Mouse (Mus musculus) intestine, embryonic 15.5 days (tissue): ENCODE data around the gene Glt6d1. TPM values are rescaled to one million over a fixed set of nuclear protein-coding genes. Genes with fewer than 3 reads are reported as not detected.
A peak's percentile ranks its signal among the peaks of the same experiment; 100 is the strongest.
"Not testable (repeated sequence)": the region's sequence is repeated elsewhere in the genome, so short reads cannot be mapped to it uniquely, and the experiment has no call there.

Experiments used
- ATAC-seq: fragments of 200-750 bp; cut with Nextera tagmentation; 2 replicates; pipeline ENCODE4 v1.8.0; 2017; ENCODE audit warnings: moderate TSS enrichment, moderate library complexity
- H3K27ac ChIP-seq: fragments of 300-500 bp; sonication (generic); 2 replicates; pipeline ENCODE4 v1.5.1; 2015; ENCODE audit warnings: mild to moderate bottlenecking, inconsistent platforms
- H3K27me3 ChIP-seq: fragments of 300-500 bp; sonication (generic); replicated peaks from 2 replicates; pipeline ENCODE4 v1.6.1; 2015; ENCODE audit warnings: inconsistent platforms
- H3K36me3 ChIP-seq: fragments of 300-500 bp; sonication (generic); 2 replicates; pipeline ENCODE4 v1.6.1; 2015; ENCODE audit warnings: inconsistent platforms
- H3K4me1 ChIP-seq: fragments of 300-500 bp; sonication (generic); replicated peaks from 2 replicates; pipeline ENCODE4 v1.6.1; 2015; ENCODE audit warnings: inconsistent platforms
- H3K4me2 ChIP-seq: fragments of 300-500 bp; sonication (generic); replicated peaks from 2 replicates; pipeline ENCODE4 v1.6.1; 2015; ENCODE audit warnings: mild to moderate bottlenecking, inconsistent platforms
- H3K4me3 ChIP-seq: fragments of 300-500 bp; sonication (generic); replicated peaks from 2 replicates; pipeline ENCODE4 v1.5.1; 2015; ENCODE audit warnings: inconsistent platforms
- H3K9ac ChIP-seq: fragments of 300-500 bp; sonication (generic); 2 replicates; pipeline ENCODE4 v1.6.1; 2015; ENCODE audit warnings: inconsistent platforms
- H3K9me3 ChIP-seq: fragments of 300-500 bp; sonication (generic); 2 replicates; pipeline ENCODE4 v1.6.1; 2016; ENCODE audit warnings: inconsistent platforms
- WGBS: fragments of 180-500 bp; shearing (Covaris S2); methylation state at CpG from one replicate; pipeline ENCODE4 v1.1.7; 2015; 5-methylcytosine and 5-hydroxymethylcytosine counted together
- polyA plus RNA-seq: library from polyadenylated mRNA; unstranded; fragments of >200 nt; fragmentation: Nextera tagmentation; extraction: Ambion mirVana; gene quantifications from 2 replicates; pipeline ENCODE4 v1.2.1, GENCODE M21; 2015

Gene Glt6d1
- polyA plus RNA-seq = not detected in 2 replicates

DNA sequence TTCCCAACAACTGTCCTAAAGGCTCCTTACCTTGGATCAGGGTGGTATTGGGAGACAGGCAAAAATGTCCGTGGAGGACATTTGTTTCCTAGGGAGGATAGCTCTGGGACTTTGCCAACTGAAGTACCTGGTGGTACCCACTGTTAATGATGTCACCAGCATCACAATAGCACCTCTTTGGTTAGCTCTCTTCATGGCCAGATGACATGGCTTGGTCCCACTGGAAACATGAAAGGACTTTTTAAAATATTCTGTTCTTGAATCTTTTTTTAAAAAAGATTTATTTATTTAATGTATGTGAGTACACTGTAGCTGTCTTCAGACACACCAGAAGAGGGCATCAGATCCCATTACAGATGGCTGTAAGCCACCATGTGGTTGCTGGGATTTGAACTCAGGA lies at the start of gene Glt6d1:
Gene Glt6d1, minus strand, starts transcription at position 101 of the 400 bp plus-strand sequence.
- not testable (repeated sequence) for H3K4me3 ChIP-seq, H3K4me2 ChIP-seq, H3K4me1 ChIP-seq, H3K9me3 ChIP-seq, ATAC-seq, H3K9ac ChIP-seq, H3K27ac ChIP-seq, H3K36me3 ChIP-seq, H3K27me3 ChIP-seq
- WGBS = 58% methylated on average over 1 of the region's 1 CpGs

DNA sequence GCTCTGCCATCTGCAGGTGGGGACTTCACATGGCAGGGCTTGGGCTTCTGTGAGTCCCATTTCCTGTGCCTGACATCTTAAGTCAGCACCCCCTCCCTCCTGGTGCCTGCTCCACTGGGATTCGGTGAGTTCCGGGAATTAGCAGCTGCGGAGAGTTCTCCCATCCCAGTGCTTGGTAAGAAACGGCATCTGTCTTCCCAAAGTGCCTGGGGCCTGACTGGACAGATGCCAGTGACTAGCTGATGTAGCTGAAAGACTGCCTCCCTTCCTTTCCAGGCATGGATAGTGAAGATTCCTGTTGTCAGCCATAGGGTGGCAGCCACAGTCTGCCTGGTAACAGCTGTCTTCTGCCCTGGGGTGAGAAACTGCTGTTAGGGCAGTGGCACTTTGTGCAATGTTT lies 49.8 kb upstream of the Glt6d1 start:
- Histone ChIP-seq H3K9me3 (no peaks in the 10 kb centered on the region), H3K4me2 (no peak overlapping the region), H3K36me3 (no peaks in the 10 kb centered on the region), H3K9ac (no peak overlapping the region), H3K4me1 (peaks cover 13% of the 10 kb centered on the region), H3K4me3 (no peak overlapping the region), H3K27ac (no peak overlapping the region), H3K27me3 (peaks cover 23% of the 10 kb centered on the region)
- no peak for ATAC-seq
- WGBS = 17% methylated on average over 4 of the region's 4 CpGs

DNA sequence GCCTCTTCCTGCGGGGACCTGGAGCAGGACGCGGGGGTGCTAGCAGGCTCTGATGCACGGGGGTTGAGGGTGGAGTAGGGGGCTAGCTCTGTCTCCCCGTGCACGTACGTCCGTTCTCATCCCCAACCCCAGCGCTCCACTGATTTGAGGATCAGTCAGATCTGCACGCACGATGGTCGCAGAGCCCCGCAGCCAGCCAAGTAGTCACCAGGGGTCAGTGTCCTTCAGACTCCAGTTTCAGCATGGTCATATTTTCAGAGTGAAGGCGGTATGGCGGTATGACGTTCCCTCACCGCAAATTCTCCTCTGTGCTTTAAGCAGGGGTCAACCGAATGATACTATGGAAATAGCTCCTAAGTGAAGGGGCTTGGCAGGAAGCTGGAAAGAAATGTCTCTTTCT lies 48.6 kb upstream of the Glt6d1 start:
- 0 out of 2 replicates have a peak, but pooled peaks have one; percentile 12 for ATAC-seq
- H3K9me3 ChIP-seq = no peaks in the 10 kb centered on the region
- H3K4me3 ChIP-seq = peak overlapping the region; percentile 48
- no peak overlapping the region for H3K27ac ChIP-seq
- peaks cover 23% of the 10 kb centered on the region for H3K27me3 ChIP-seq
- WGBS = 7% methylated on average over 18 of the region's 18 CpGs
- H3K4me2 ChIP-seq = peak overlapping the region; percentile 97
- peaks cover 13% of the 10 kb centered on the region for H3K4me1 ChIP-seq
- H3K9ac ChIP-seq = no peak overlapping the region
- H3K36me3 ChIP-seq = no peaks in the 10 kb centered on the region

DNA sequence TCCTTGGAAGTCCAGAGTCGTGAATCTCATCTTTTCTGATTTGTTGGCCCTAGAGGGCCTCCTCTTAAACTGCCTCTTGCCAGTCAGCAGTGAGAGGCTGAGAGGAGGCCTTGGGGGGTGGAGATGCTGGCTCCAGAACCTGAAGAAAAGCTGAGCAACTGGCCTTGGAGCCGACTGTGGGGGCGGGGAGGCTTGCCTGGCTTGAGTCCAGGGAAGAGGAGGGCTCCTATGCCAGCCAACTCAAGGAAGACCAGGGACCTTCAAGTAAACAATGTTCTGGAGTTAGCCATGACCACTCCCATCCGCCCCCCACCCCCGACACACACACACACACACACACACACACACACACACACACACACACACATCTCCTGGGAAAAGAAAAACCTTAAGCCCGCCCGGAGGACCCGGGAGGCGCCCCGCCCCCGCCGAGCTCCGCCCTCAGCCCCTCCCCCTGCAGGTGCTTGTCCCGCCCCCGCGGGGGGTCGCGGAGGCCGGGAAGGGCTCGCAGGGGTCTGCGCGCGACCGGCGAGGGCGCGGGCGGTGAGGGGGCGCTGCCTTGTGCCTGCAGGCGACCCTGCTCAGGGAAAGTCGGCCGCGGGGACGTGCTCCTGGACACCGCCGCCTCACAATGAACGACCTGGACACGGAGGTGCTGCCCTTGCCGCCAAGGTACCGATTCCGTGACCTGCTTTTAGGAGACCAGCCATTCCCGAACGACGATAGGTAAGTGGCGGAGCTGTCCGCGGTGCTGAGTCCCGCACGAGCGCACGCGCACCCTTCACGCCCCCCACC lies 47.9 kb upstream of the Glt6d1 start, which contains the start of gene Kcnt1:
Gene Kcnt1, plus strand, starts transcription at position 398 of the 795 bp plus-strand sequence.
- peak within 1 kb of the TSS; percentile 48 for H3K4me3 ChIP-seq
- peak; percentile 53; the same call in 1 of the 2 replicates for ATAC-seq
- H3K9ac ChIP-seq = no peak within 1 kb of the TSS
- no peaks in the 10 kb centered on the region for H3K9me3 ChIP-seq
- peaks cover 13% of the 10 kb centered on the region for H3K4me1 ChIP-seq
- H3K36me3 ChIP-seq = no peaks in the 10 kb centered on the region
- WGBS = under 1% methylated on average over 52 of the region's 53 CpGs
- no peak within 1 kb of the TSS for H3K27ac ChIP-seq
- H3K4me2 ChIP-seq = peak within 1 kb of the TSS; percentile 97
- H3K27me3 ChIP-seq = peaks cover 23% of the 10 kb centered on the region

DNA sequence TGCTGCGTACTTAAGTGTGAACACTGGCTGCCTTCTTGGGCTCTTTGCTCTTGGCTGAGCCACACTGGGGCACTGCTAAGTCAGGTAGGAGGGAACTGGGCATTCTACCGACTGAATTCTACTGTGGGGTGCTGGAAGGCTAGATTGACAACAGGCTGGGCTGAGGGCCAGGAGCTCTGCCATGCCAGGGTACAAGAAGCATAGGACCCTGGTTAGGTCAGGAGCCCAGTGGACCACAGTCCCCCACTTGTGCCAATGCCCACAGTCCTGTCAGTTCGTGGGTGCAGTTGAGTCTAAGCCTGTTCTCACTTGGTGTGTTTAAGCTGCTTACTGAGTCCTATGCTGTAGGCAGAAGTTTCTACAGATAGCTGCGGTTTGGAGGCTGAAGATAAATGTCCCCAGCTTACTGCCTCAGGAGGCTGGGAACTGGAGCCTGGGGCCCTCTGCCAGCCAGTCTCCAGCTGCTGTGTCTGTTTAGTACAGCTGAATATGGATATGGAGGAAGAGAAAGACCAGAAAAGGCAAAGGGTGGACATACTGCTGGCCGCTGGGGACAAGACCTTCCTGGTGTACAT lies 47.1 kb upstream of the Glt6d1 start:
- no peaks in the 10 kb centered on the region for H3K36me3 ChIP-seq
- H3K9ac ChIP-seq = no peak overlapping the region
- peaks cover 13% of the 10 kb centered on the region for H3K4me1 ChIP-seq
- H3K9me3 ChIP-seq = no peaks in the 10 kb centered on the region
- 55% methylated on average over 5 of the region's 5 CpGs for WGBS
- H3K27ac ChIP-seq = no peak overlapping the region
- H3K4me2 ChIP-seq = peak overlapping the region; percentile 97
- H3K27me3 ChIP-seq = peaks cover 23% of the 10 kb centered on the region
- H3K4me3 ChIP-seq = no peak overlapping the region
- ATAC-seq = no peak

DNA sequence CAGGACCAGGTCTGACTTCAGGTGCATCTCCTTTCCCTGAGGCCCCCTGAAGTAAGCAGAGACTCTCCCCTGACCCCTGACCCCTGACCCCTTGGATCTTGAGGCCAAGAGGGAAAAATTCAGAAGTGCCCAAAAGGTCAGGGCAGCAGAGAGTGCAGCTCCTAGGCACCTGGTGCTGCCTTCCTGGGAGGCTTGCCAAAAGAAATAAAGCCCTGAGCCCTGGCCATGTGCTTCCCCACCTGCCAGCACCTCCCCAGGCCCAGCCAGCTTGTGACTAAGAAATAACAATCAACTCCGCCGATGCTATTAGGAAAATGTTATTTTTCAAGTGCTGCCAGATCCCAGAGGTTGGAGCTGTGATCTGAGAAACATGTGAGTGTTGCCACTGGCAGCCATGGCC lies 46.4 kb upstream of the Glt6d1 start:
- Histone ChIP-seq H3K27me3 (peaks cover 20% of the 10 kb centered on the region), H3K27ac (no peak overlapping the region), H3K4me1 (peaks cover 13% of the 10 kb centered on the region), H3K36me3 (no peaks in the 10 kb centered on the region), H3K4me3 (no peak overlapping the region), H3K4me2 (no peak overlapping the region), H3K9ac (no peak overlapping the region), H3K9me3 (no peaks in the 10 kb centered on the region)
- 73% methylated on average over 2 of the region's 2 CpGs for WGBS
- ATAC-seq = no peak

DNA sequence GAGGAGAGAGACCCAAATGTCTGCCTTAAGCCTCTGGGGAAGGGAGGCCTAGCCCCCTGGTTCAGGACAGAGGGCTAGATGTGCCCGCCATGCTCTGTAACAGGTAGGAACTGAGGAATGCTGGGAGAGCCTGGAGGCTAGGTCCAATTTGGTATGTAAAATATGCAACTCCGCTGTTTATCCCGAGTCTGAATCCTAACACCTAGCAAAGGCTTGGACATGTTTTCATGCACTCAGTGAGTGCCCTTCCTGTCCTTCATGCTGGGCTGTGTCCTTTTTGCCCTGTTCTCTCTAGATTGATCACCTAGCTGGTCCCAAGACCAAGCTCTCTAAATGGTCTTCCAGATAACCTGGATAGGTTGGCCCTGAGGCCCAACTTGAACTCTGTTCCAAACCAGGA lies 44.2 kb upstream of the Glt6d1 start:
- 87% methylated on average over 3 of the region's 3 CpGs for WGBS
- Histone ChIP-seq H3K9me3 (no peaks in the 10 kb centered on the region), H3K4me3 (no peak overlapping the region), H3K27ac (no peak overlapping the region), H3K9ac (no peak overlapping the region), H3K4me2 (no peak overlapping the region), H3K27me3 (peaks cover 14% of the 10 kb centered on the region), H3K4me1 (peaks cover 13% of the 10 kb centered on the region), H3K36me3 (no peaks in the 10 kb centered on the region)
- ATAC-seq = no peak

DNA sequence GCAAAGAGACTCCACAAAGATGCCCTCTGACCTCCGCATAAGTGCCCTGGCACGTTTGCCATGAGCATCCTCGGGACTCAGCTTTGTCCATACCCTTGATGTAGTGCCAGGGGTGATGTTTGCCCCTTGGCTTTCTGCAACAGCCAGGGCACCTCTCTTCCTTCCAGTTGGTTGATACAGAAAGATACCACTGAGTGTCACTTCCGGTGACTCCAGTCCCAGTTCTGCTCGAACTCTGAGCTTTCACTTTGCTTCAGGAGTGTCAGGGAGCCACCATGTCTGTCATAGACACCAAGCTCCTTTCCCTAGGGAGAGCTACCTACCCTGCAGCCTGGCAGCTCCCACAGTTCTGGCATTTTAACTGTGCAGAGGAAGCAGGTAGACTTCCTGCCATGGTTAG lies 38.4 kb upstream of the Glt6d1 start:
- no peak overlapping the region for H3K4me2 ChIP-seq
- no peak for ATAC-seq
- no peak overlapping the region for H3K9ac ChIP-seq
- H3K4me3 ChIP-seq = no peak overlapping the region
- H3K27me3 ChIP-seq = no peaks in the 10 kb centered on the region
- 69% methylated on average over 5 of the region's 5 CpGs for WGBS
- H3K27ac ChIP-seq = no peak overlapping the region
- no peaks in the 10 kb centered on the region for H3K9me3 ChIP-seq
- H3K36me3 ChIP-seq = no peaks in the 10 kb centered on the region
- no peaks in the 10 kb centered on the region for H3K4me1 ChIP-seq

DNA sequence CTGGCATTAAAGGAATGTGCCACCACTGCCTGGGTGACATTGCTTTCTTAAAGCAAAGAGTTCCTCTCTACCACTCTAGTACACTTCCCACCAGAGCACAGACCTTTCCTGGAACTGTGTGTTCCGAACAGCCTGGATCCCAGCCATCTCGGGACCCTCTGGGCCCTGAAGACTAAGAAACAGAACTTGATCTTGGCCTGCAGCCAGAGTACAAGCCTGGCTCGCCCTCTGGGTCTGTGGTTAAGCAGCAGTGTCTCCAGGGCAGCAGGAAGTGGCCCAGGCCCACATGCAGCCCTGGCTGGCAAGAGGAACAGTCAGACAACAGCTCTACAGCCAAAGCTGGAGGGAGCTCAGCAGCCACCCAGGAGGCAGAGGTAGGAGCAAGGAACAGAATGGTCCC lies 37.0 kb upstream of the Glt6d1 start:
- Histone ChIP-seq H3K27me3 (no peaks in the 10 kb centered on the region), H3K4me3 (no peak overlapping the region), H3K36me3 (no peaks in the 10 kb centered on the region), H3K9me3 (no peaks in the 10 kb centered on the region), H3K9ac (no peak overlapping the region), H3K4me1 (no peaks in the 10 kb centered on the region), H3K27ac (no peak overlapping the region), H3K4me2 (no peak overlapping the region)
- 33% methylated on average over 3 of the region's 3 CpGs for WGBS
- no peak for ATAC-seq

DNA sequence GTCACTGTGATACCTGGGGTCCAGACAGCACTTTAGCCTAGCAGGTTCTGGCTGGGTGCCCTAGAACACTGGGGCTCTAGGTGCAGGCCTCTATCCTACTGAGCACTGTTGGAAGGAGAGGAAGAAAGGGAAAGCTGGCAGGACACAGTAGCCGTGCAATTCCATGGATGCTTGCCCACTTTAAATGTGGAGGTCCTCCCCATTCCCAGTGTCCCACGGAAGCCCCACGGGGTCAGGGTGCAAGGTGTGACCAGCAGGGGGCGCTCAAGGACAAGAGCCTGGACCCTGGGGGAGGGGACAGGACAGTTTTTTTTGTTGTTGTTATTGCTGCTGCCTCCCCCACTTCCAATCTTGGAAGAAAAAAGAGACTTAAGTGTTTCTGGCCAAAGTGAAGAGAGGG lies 34.7 kb upstream of the Glt6d1 start:
- H3K27me3 ChIP-seq = no peaks in the 10 kb centered on the region
- 14% methylated on average over 4 of the region's 4 CpGs for WGBS
- no peaks in the 10 kb centered on the region for H3K9me3 ChIP-seq
- no peak overlapping the region for H3K4me3 ChIP-seq
- H3K9ac ChIP-seq = no peak overlapping the region
- no peak for ATAC-seq
- no peaks in the 10 kb centered on the region for H3K36me3 ChIP-seq
- no peaks in the 10 kb centered on the region for H3K4me1 ChIP-seq
- H3K4me2 ChIP-seq = no peak overlapping the region
- H3K27ac ChIP-seq = no peak overlapping the region

DNA sequence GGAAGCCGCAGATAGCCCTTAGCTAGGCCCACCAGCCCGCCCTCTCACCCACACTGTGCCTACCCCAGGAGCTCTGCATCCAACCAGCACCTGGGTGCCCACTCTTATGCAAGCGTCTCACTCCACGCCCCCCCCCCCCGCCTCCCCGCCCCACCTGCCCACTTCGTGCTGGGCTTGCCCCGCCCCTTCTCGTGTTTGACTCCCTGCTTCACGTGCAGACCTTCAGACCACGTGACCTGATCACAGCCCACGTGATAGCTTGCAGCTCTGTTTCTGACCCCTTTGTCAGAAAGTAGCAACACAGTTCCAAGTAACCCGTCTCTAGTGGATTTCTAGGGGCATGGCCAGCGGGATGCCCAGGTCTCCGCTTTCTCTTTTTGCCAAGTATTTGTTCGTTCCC lies 31.6 kb upstream of the Glt6d1 start, which contains the start of gene Sohlh1:
Gene Sohlh1, minus strand, starts transcription at position 23 of the 400 bp plus-strand sequence.
- Histone ChIP-seq H3K4me3 (no peak within 1 kb of the TSS), H3K4me2 (no peak within 1 kb of the TSS), H3K27me3 (no peaks in the 10 kb centered on the region), H3K4me1 (no peaks in the 10 kb centered on the region), H3K9me3 (no peaks in the 10 kb centered on the region), H3K27ac (no peak within 1 kb of the TSS), H3K36me3 (no peaks in the 10 kb centered on the region), H3K9ac (no peak within 1 kb of the TSS)
- 75% methylated on average over 16 of the region's 16 CpGs for WGBS
- no peak for ATAC-seq

DNA sequence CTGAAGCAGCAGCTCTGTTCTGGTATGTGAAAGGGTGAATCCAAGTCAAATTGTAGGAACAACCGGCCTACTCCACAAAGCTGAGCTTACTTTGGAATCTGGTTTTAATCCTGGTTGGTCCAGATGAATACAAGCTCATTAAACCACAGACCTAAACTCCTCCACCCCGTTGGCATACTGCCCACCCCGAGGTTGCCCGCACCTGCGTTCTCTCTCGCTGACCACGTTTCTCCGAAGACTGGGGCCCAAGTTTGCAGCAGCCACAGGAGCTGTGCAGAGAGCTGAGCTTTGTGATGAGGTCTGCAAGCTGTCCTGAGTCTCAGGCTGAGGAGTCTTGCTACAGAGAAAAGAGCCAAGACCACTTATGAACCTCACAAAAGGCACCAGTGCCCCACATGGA lies 30.9 kb upstream of the Glt6d1 start:
- Histone ChIP-seq H3K36me3 (no peaks in the 10 kb centered on the region), H3K9ac (no peak overlapping the region), H3K27ac (no peak overlapping the region), H3K4me2 (no peak overlapping the region), H3K4me3 (no peak overlapping the region), H3K4me1 (no peaks in the 10 kb centered on the region), H3K9me3 (no peaks in the 10 kb centered on the region), H3K27me3 (no peaks in the 10 kb centered on the region)
- WGBS = 77% methylated on average over 8 of the region's 8 CpGs
- no peak for ATAC-seq

DNA sequence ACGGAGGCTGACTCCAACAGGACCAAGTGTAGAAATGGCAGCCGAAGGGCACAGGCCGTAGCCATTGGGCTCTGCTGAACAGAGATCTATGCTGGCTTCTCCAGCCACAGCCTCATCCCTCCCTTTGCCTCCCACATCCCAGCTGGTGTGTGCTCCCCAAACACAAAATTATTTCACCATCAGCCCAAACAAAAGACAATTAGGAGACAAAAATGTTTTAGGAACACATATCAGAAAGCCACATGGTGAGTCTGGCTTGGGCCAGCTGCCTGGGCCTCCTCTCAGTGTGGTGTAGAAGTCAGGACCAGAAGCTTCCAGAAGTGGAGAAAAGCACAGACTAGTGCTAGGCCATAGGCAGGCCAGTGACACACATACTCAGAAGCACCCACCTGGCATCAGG lies 28.4 kb upstream of the Glt6d1 start:
- Histone ChIP-seq H3K4me2 (no peak overlapping the region), H3K27me3 (no peaks in the 10 kb centered on the region), H3K9me3 (no peaks in the 10 kb centered on the region), H3K9ac (no peak overlapping the region), H3K4me3 (no peak overlapping the region), H3K27ac (no peak overlapping the region), H3K36me3 (no peaks in the 10 kb centered on the region), H3K4me1 (no peaks in the 10 kb centered on the region)
- 88% methylated on average over 3 of the region's 3 CpGs for WGBS
- ATAC-seq = no peak
